Mouse (Mus musculus) adrenal gland, adult 2 months (tissue): Measurements from ENCODE around the gene A830005F24Rik. TPM values are rescaled to one million over a fixed set of nuclear protein-coding genes. Genes with fewer than 3 reads are reported as not detected.
"Not testable (repeated sequence)": the region's sequence is repeated elsewhere in the genome, so short reads cannot be mapped to it uniquely, and the experiment has no call there.

ENCODE experiments used
- DNase-seq: peaks from one replicate; pipeline ENCODE4 v3.0.0; 2021
- long read RNA-seq: library from polyadenylated mRNA; stranded (forward); transcript quantifications from one replicate; pipeline ENCODE4 v2.0.0, GENCODE M21; 2021
- polyA plus RNA-seq: library from polyadenylated mRNA; depleted of rRNA; stranded (reverse); fragments of >200 nt; gene quantifications from 2 replicates; pipeline ENCODE4 v1.2.3, GENCODE M21; 2012; rRNA removed
- total RNA-seq, 2 experiments: library from RNA; stranded (reverse); gene quantifications; 2 replicates each; pipeline ENCODE4 v1.2.3; 2021

The A830005F24Rik gene
- not detected for total RNA-seq
- not detected in 2 replicates for polyA plus RNA-seq
- long read RNA-seq: 0 reads

DNA sequence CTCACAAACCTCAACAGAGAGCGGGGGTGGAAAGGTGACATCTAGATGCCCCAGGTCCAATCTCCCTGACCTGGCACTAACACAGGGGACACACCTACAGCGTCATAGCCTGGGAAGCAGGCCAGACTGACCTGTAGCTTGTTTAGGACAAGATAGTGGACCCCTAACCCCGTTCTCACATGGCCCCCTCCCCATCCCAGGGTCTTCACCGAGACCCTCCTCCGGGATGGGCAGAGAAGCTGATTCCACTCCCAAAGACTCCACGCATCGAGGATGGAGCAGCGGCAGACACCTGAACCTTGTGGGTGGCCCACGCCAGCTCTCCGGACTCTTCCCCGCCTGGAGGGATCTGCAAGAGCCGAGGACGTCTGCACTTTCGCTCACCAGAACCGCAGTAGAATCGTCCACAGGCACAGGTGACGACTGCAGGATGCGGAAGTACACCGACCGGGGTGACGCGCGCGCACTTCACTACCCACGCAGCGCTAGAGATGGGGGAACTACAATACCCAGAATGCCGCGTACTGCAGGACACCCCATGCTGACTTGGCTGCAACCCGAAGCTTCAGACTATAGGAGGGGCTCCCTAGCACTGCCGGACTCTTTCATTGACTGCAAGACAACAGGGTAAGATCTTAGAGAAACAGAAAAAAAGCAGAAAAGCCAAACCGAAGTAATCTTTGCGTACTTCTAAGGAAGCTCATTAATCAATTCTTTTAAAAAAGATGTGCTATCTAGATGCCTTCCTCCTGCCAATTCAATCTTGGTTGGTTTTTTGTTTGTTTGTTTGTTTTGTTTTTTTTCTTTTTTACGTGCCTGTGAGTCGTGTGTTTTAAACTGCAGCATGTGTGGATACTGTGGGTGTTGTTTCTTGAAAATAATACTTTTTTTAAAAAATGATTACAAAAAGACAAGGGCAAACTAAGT lies at the start of gene A830005F24Rik, which contains the start of gene Zfp169:
Gene A830005F24Rik, plus strand, starts transcription at position 568 of the 927 bp plus-strand sequence.
Gene Zfp169, minus strand, starts transcription at position 449 of the 927 bp plus-strand sequence.
- DNase-seq: peak; percentile 90

DNA sequence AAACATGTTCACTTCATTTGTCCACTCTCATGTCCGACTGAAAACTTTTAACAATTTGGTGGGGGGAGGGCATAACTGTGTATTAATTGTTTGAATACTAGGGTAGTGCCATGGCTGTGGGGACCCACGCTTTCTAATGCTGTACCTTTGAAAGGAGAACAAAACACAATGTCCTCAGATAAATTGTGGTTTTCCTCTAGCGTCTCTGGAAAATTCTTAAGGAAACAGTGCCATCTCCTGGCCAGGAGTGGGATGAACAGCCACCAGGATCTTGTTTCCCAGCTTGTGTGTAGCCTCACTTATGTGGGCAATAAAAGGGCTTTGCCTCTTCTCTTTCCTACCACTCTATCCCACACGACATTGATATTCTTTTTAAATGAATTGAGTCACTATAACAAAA lies 49.2 kb upstream of the A830005F24Rik start:
- peak; percentile 47 for DNase-seq

DNA sequence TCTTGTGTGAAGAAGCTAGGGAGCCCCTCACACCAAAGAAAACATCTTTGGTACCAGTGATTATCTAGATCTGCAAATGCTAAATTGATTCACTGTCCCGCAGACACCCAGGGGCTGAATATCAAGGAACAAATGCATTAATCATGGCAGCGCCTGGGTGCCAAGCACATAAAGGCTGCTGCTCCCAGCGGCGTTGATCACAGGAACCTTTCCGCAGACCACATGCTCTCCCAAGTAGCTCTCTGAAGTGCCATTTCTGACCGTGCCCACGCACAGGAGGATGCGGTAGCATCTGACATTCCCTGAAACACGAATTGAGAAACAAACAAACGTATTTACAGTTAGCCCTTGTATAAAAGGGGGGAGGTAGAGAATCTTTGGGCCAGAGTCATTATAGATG lies 47.2 kb upstream of the A830005F24Rik start:
- no peak for DNase-seq

- no peak for DNase-seq
These were observed 44.7 kb upstream of the A830005F24Rik start for GRCm38 (mm10) chr13:48468656-48469180.

GRCm38 (mm10) chr13:48483606-48484005 lies 29.8 kb upstream of the A830005F24Rik start:
- no peak for DNase-seq

GRCm38 (mm10) chr13:48490396-48491182 lies 22.8 kb upstream of the A830005F24Rik start:
- no peak for DNase-seq

GRCm38 (mm10) chr13:48493183-48493582 lies 20.2 kb upstream of the A830005F24Rik start:
- DNase-seq: peak; percentile 20

DNA sequence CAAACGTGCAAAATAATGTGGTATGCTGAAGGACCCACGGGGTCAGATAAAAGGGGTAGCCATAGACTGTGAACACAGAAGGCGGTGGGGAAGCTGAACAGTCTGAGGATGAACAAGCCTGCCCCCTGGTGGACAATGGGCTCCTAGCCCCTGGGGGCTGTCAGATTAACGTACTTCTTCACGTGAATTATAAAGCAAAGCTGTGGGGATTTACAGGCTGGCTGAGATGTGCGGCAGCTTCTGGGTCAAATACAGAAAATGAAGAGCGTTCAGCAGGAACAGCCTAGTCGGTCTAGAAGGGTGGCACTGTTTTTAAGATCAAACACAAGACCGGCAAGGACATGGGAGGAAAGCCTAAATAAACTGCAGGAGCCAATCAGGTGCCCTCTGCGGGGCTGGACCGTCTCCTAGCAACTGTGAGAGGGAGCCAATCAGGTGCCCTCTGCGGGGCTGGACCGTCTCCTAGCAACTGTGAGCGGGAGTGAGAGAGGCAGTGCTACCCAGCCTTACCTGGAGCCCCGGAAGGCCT lies 15.6 kb upstream of the A830005F24Rik start:
- DNase-seq: peak; percentile 53

DNA sequence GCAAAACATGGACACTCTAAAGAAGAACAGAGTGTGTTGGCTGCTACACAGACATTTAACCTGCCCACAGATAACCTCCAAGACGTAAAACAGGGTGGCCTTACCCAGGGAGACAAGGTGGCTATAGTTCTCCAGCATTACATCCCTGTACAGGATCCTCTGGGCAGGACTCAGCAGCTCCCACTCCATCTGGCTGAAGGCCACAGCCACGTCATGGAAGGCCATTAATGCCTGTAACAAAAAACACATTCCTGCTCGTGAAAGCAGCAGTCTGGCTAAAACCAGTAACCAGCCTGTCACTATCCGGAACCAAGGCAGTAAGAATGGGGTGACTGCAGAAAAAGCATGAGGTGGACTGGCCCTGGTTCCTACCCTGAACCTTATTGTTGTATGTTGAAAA lies 14.7 kb upstream of the A830005F24Rik start:
- DNase-seq: peak; percentile 60

DNA sequence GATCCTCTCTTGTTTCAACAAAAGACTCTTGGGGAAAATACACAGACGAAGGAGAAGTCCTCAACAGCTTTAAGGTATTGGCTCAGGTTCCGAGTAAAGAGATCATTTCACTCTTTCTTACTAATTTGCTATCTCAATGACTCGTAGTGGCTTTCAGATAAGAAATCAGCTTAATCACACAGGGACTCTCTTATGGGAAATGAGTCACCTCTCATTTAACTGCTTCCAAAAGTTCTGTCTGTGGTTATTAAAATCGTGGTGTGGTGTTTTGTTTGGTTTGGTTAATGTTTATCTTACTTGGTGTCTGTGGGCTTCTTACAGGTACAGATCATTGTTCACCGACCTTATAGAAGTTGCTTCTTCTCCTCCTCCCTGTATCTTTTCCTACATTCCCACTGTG lies 10.9 kb upstream of the A830005F24Rik start:
- no peak for DNase-seq

DNA sequence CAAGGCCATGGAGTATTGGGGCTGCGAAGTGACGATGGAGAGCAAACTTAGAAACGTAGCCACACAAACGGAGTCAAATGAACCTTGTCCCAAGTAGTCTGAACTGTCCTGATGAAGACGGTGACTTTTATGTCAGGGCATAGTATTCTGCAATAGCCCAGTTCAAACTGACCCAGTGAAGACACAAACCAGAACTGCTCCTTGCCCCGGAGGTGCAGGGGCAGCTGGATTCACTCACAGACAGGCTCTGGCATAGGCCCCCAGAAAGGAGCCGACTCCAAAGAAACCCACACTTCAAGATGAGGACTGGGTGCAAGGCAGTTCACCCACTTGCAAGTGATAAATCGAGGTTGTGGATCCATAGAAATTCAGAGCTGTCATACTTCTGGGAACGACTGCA lies 4.7 kb upstream of the A830005F24Rik start:
- no peak for DNase-seq

GRCm38 (mm10) chr13:48515861-48516260 lies 2.5 kb downstream of the A830005F24Rik start:
- DNase-seq: no peak

DNA sequence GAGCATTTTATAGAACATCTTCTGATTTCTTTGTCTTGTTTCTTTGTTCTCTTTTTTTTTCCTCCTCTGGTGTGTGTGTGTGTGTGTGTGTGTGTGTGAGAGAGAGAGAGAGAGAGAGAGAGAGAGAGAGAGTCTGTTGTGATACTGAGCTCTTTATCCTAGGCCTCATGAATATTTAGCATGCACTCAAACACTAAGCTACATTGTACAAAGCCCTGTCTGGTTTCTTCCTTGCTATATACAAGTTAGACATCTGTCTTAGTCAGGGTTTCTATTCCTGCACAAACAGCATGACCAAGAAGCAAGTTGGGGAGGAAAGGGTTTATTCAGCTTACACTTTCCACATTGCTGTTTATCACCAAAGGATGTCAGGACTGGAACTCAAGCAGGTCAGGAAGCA lies 5.8 kb downstream of the A830005F24Rik start:
- not testable (repeated sequence) for DNase-seq

- no peak for DNase-seq
These were observed 12.4 kb downstream of the A830005F24Rik start for GRCm38 (mm10) chr13:48525745-48526144.

- DNase-seq: peak; percentile 66
These were observed 14.9 kb downstream of the A830005F24Rik start for GRCm38 (mm10) chr13:48528123-48528871.

DNA sequence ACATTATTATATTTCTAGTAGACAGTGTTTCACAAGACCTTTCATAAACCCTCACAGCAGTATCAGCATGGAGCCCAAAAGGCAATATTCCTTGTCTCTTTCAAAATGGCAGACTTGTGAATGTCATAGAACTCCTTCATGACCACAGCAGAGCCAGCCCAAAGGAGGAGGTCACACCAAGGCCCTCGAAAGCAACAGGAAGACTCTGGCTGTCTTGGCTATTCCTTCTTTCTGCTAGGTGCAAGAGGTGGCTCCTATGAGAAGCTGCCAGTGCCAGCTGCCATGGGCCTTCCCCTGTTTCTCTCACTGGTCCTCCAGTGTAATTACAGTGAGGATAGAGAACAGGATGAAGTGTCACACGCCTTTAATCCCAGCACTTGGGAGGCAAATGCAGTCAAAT lies 15.7 kb downstream of the A830005F24Rik start:
- DNase-seq: no peak

GRCm38 (mm10) chr13:48530685-48531084 lies 17.3 kb downstream of the A830005F24Rik start:
- DNase-seq: peak; percentile 71

DNA sequence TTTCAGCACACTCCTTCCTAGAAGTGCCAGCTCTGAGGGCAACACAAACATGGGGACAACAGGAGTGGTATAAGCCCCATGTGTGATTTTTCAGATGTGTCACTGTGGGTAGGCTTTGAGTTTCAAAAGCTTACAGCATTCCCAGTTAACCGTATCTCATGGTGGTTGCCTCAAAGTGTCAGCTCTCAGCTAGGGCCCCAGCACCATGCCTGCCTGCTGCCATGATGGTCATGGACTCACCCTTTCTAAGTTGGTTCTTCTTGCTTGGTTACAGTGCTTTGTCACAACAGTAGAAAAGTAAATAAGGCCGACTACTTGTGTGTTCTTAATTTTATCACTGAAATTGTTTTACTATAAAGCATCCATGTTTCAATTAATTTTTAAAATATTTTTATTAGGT lies 18.1 kb downstream of the A830005F24Rik start:
- DNase-seq: no peak

DNA sequence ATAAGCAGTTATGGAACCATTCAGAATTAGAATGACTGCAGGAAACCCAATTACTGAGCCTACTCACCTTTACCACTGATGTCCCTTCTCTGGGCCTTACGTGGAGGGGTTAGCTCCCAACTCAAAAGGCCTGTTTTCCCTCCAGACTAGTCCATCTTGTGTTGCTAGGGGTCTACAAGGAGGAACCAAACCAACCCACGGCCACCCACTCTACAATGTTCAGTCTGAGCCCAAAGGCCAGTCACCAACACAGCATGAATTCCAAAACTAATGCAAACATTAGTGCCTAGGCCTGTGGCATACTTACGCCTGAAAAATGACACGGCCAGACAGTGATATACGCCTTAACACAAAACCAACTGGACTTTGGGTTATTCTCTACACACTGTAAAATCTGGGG lies 20.1 kb downstream of the A830005F24Rik start:
- no peak for DNase-seq

GRCm38 (mm10) chr13:48540488-48540887 lies 27.1 kb downstream of the A830005F24Rik start:
- no peak for DNase-seq

- DNase-seq: no peak
These were observed 31.0 kb downstream of the A830005F24Rik start for GRCm38 (mm10) chr13:48544391-48544790.
